Mouse (Mus musculus): Measurements from ENCODE around the gene Prkci. TPM values are rescaled to one million over a fixed set of nuclear protein-coding genes. Genes with fewer than 3 reads are reported as not detected.

Prkci gene
- polyA plus RNA-seq, 1 experiment: 240 TPM

DNA sequence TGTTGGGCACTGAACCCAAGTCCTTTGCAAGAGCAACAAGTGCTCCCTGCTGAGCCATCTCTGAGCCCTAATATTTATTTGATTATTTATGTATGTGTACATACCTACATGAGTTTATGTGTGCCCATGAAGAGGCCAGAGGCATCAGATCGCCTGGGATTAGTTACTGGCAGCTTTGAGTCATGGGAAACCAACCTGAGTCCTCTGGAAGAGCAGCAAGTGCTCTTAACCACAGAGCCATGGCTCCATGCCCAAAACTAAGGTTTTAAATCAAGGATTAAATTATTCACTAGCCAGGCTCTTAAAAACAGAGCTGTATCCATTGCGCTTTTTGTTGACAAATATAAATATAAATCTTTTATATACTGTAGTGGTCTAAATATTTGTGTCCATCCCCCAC, 18.8 kb downstream of the Prkci start:
- TF ChIP-seq CTCF (IDR thresholded peaks at IDR 0.05; ENCODE audit: low read depth, low read length) (no peak), POLR2A (IDR thresholded peaks at IDR 0.05; ENCODE audit: insufficient read depth, low read length) (no peak), EP300 (IDR thresholded peaks at IDR 0.05; ENCODE audit: insufficient read depth, low read depth, low read length) (no peak)
- H3K36me3 ChIP-seq (ENCODE audit: control insufficient read depth, insufficient read depth, low read length, poor library complexity, severe bottlenecking): no peaks in the 10 kb centered on the region
- H3K4me1 ChIP-seq (ENCODE audit: control insufficient read depth, insufficient read depth, low read length): peaks cover 12% of the 10 kb centered on the region
- H3K27ac ChIP-seq (ENCODE audit: insufficient read depth, low read length): no peak overlapping the region
- no peaks in the 10 kb centered on the region for H3K27me3 ChIP-seq (ENCODE audit: control insufficient read depth, insufficient read depth, low read length, poor library complexity, severe bottlenecking)
- no peak overlapping the region for H3K9ac ChIP-seq (ENCODE audit: low read depth, poor library complexity, severe bottlenecking)
- no peaks in the 10 kb centered on the region for H3K9me3 ChIP-seq (replicated peaks; ENCODE audit: control insufficient read depth, insufficient read depth, low read length, poor library complexity, severe bottlenecking)
- no peak overlapping the region for H3K4me3 ChIP-seq (ENCODE audit: low read depth, low read length)

DNA sequence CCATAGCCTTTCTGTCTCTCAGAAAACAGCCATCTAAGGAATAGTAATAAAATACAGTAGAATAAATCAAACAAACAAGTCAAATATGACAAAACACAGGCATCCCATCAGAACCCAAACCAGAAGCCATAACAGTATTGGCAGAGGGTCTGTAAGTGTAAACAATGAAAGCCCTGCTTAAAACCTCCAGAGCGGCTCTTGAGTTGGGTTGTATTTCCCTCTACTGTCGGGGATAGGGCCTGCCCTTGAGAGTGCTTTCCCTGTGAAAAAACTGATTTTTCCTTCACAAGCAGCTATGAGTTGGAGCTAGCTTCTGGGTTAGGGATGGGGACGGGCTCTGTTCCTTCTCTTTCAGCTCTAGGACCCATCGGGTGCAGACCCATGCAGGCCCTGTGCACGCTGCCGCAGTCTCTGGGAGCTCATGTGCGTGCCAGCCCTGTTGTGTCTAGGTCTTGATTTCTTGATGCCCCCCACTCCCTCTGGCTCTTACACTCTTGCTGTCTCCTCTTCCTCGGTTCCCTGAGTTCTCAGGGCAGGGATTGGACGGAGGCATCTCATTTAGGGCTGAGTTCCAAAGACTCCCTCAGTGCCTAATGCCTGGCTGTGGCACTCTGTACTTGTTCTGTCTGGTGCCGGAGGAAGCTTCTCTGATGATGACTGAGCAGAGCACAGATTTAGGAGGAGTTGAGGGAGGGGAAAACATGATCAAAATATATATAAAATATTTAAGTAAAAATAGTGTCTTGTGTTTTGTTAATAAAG, 20.3 kb downstream of the Prkci start:
- H3K9ac ChIP-seq (ENCODE audit: low read depth, poor library complexity, severe bottlenecking): peak overlapping the region; percentile 51
- peak overlapping the region; percentile 9; the same call in 1 of the 2 replicates for H3K27ac ChIP-seq (ENCODE audit: insufficient read depth, low read length)

DNA sequence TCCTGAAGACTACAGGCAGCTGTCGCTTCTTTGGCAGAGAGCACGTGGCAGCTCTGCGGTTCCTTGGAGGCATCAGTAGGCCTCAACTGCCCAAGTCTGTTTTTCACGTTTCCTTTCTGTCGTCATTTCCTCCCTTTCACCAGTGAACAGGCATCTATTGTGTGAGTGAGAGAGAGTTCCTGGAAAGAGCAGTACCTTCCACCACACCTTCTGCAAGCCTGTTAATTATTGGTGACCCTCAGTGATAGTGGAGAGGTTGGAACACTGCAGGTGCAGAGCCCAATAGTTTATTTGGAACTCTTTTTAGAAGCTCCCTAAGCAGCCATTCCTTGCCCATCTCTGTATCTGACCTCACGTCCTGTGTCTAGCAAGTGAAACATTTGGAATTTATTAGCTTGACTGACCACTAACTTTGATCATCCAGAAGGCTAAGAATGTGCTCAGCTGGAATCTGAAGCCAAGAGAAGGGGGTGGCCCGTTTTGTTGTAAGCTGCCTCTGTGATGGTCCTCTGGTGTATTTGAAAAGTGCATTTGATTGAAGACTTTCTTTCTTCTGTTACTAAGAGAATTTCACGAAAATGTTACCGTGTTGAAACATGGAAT, 21.1 kb downstream of the Prkci start:
- peaks cover 7% of the 10 kb centered on the region for H3K36me3 ChIP-seq (ENCODE audit: control insufficient read depth, insufficient read depth, low read length, poor library complexity, severe bottlenecking)
- no peak for TF ChIP-seq POLR2A (IDR thresholded peaks at IDR 0.05; ENCODE audit: insufficient read depth, low read length)
- TF ChIP-seq EP300 (IDR thresholded peaks at IDR 0.05; ENCODE audit: insufficient read depth, low read depth, low read length): no peak
- no peak for TF ChIP-seq CTCF (IDR thresholded peaks at IDR 0.05; ENCODE audit: low read depth, low read length)
- no peaks in the 10 kb centered on the region for H3K27me3 ChIP-seq (ENCODE audit: control insufficient read depth, insufficient read depth, low read length, poor library complexity, severe bottlenecking)
- no peaks in the 10 kb centered on the region for H3K9me3 ChIP-seq (replicated peaks; ENCODE audit: control insufficient read depth, insufficient read depth, low read length, poor library complexity, severe bottlenecking)
- H3K27ac ChIP-seq (ENCODE audit: insufficient read depth, low read length): peak overlapping the region; percentile 15; the same call in 1 of the 2 replicates
- peak overlapping the region; percentile 51; the same call in 1 of the 2 replicates for H3K9ac ChIP-seq (ENCODE audit: low read depth, poor library complexity, severe bottlenecking)
- peak overlapping the region; percentile 45 for H3K4me3 ChIP-seq (ENCODE audit: low read depth, low read length)
- peaks cover 12% of the 10 kb centered on the region for H3K4me1 ChIP-seq (ENCODE audit: control insufficient read depth, insufficient read depth, low read length)

More for the DNA sequence above, 20.3 kb downstream of the Prkci start:
- Histone ChIP-seq H3K4me1 (ENCODE audit: control insufficient read depth, insufficient read depth, low read length) (peaks cover 12% of the 10 kb centered on the region), H3K9me3 (replicated peaks; ENCODE audit: control insufficient read depth, insufficient read depth, low read length, poor library complexity, severe bottlenecking) (no peaks in the 10 kb centered on the region), H3K27me3 (ENCODE audit: control insufficient read depth, insufficient read depth, low read length, poor library complexity, severe bottlenecking) (no peaks in the 10 kb centered on the region), H3K36me3 (ENCODE audit: control insufficient read depth, insufficient read depth, low read length, poor library complexity, severe bottlenecking) (peaks cover 2% of the 10 kb centered on the region; the same call in 1 of the 2 replicates), H3K4me3 (ENCODE audit: low read depth, low read length) (peak overlapping the region; percentile 50)
- TF ChIP-seq POLR2A (IDR thresholded peaks at IDR 0.05; ENCODE audit: insufficient read depth, low read length) (no peak), CTCF (IDR thresholded peaks at IDR 0.05; ENCODE audit: low read depth, low read length) (no peak), EP300 (IDR thresholded peaks at IDR 0.05; ENCODE audit: insufficient read depth, low read depth, low read length) (no peak)

DNA sequence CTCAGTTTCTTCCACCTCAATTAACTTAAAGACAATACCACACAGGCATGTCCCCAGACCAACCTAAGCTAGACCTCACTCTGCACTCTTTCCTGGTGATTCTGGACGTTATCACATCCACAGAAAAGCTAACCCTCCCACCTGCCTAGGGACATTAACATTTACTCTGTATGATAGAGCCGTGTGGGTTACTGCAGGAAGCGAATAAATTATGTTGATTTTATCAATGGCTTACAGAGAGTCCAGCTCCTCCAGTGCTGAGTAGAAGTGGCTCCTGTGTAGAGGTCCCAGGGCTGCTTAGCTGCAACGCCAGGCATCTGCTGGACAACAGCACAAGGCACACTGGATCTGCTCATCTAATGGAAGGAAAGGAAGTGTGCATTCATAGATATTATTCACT, 22.1 kb downstream of the Prkci start:
- no peaks in the 10 kb centered on the region for H3K9me3 ChIP-seq (replicated peaks; ENCODE audit: control insufficient read depth, insufficient read depth, low read length, poor library complexity, severe bottlenecking)
- H3K27me3 ChIP-seq (ENCODE audit: control insufficient read depth, insufficient read depth, low read length, poor library complexity, severe bottlenecking): no peaks in the 10 kb centered on the region
- peak overlapping the region; percentile 38; the same call in 1 of the 2 replicates for H3K27ac ChIP-seq (ENCODE audit: insufficient read depth, low read length)
- TF ChIP-seq EP300 (IDR thresholded peaks at IDR 0.05; ENCODE audit: insufficient read depth, low read depth, low read length) (no peak), POLR2A (IDR thresholded peaks at IDR 0.05; ENCODE audit: insufficient read depth, low read length) (no peak), CTCF (IDR thresholded peaks at IDR 0.05; ENCODE audit: low read depth, low read length) (no peak)
- no peak overlapping the region for H3K4me3 ChIP-seq (ENCODE audit: low read depth, low read length)
- peaks cover 12% of the 10 kb centered on the region for H3K4me1 ChIP-seq (ENCODE audit: control insufficient read depth, insufficient read depth, low read length)
- H3K36me3 ChIP-seq (ENCODE audit: control insufficient read depth, insufficient read depth, low read length, poor library complexity, severe bottlenecking): peaks cover 11% of the 10 kb centered on the region
- no peak overlapping the region for H3K9ac ChIP-seq (ENCODE audit: low read depth, poor library complexity, severe bottlenecking)

DNA sequence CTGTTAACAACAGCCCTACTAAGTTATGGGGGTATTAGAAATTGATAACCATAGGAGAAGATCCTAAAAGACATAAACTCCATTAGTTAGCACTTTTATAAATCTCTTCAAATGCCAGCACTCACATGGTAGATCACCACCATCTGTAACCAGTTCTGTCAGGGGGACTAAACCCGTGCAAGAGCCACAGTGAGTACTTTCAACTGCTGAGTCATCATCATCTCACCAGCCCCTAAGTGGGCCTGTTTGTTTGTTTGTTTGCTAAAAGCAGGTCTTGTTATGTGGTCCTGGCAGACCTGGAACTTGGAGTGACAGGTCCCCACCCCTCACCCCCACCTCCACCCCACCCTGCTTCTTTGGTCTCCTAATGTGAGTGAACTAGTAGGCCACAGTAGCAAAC, 23.7 kb downstream of the Prkci start:
- Histone ChIP-seq H3K4me1 (ENCODE audit: control insufficient read depth, insufficient read depth, low read length) (peaks cover 12% of the 10 kb centered on the region), H3K36me3 (ENCODE audit: control insufficient read depth, insufficient read depth, low read length, poor library complexity, severe bottlenecking) (peaks cover 11% of the 10 kb centered on the region), H3K27me3 (ENCODE audit: control insufficient read depth, insufficient read depth, low read length, poor library complexity, severe bottlenecking) (no peaks in the 10 kb centered on the region), H3K4me3 (ENCODE audit: low read depth, low read length) (no peak overlapping the region), H3K9me3 (replicated peaks; ENCODE audit: control insufficient read depth, insufficient read depth, low read length, poor library complexity, severe bottlenecking) (no peaks in the 10 kb centered on the region), H3K27ac (ENCODE audit: insufficient read depth, low read length) (no peak overlapping the region), H3K9ac (ENCODE audit: low read depth, poor library complexity, severe bottlenecking) (no peak overlapping the region)
- TF ChIP-seq POLR2A (IDR thresholded peaks at IDR 0.05; ENCODE audit: insufficient read depth, low read length): no peak
- no peak for TF ChIP-seq CTCF (IDR thresholded peaks at IDR 0.05; ENCODE audit: low read depth, low read length)
- no peak for TF ChIP-seq EP300 (IDR thresholded peaks at IDR 0.05; ENCODE audit: insufficient read depth, low read depth, low read length)
